In genomic region chr19:14670078-14670820, GRCm38 (mm10) we compare ENCODE assay signal across 9 mouse cellular contexts.
DNase-seq lines count a peak whose midpoint lies in the region; ATAC-seq lines count a peak whose summit lies in the region.
"Had no signal": no experiment of that assay in that cellular context is flagged by ENCODE, and none has a peak within 500 bp of the region (broad histone marks: within the 10 kb centered on the region; RNA-seq: fewer than 3 reads in every experiment).

No protein-coding gene starts in this region.

- H3K4me1 ChIP-seq in limb, embryonic 13.5 days, result peaks cover 8% of the 10 kb centered on the region; the same call in 1 of the 2 replicates
- no peaks in the 10 kb centered on the region for H3K4me1 ChIP-seq in limb, embryonic 10.5 days
- H3K4me1 ChIP-seq in embryonic facial prominence, embryonic 11.5 days (ENCODE audit: control insufficient read depth, insufficient read depth, low read length), result no peaks in the 10 kb centered on the region; the same call in 1 of the 2 replicates
- peaks cover 8% of the 10 kb centered on the region for H3K4me1 ChIP-seq in hindbrain, embryonic 12.5 days

- H3K36me3 ChIP-seq in limb, embryonic 13.5 days, result no peaks in the 10 kb centered on the region
- no peaks in the 10 kb centered on the region for H3K36me3 ChIP-seq in limb, embryonic 10.5 days
- H3K36me3 ChIP-seq in embryonic facial prominence, embryonic 11.5 days (replicated peaks; ENCODE audit: control insufficient read depth, insufficient read depth, low read depth, low read length), result no peaks in the 10 kb centered on the region
- H3K36me3 ChIP-seq in hindbrain, embryonic 12.5 days, result no peaks in the 10 kb centered on the region

- no peaks in the 10 kb centered on the region for H3K9me3 ChIP-seq in limb, embryonic 13.5 days
- no peaks in the 10 kb centered on the region for H3K9me3 ChIP-seq in limb, embryonic 10.5 days (replicated peaks)
- no peaks in the 10 kb centered on the region for H3K9me3 ChIP-seq in embryonic facial prominence, embryonic 11.5 days (replicated peaks; ENCODE audit: control insufficient read depth, low read length)
- H3K9me3 ChIP-seq in hindbrain, embryonic 12.5 days (replicated peaks), result 0 out of 2 replicates have a peak, but pooled peaks cover 2% of the 10 kb centered on the region

- ATAC-seq in limb, embryonic 13.5 days (ENCODE audit: low FRiP score, low read depth), result no peak
- ATAC-seq in embryonic facial prominence, embryonic 11.5 days (replicated peaks; ENCODE audit: insufficient number of reproducible peaks, low FRiP score, low TSS enrichment, low read depth), result no peak
- ATAC-seq in hindbrain, embryonic 12.5 days (ENCODE audit: low FRiP score), result no peak
- 0 out of 2 replicates have a peak, but pooled peaks have one; percentile 9 for ATAC-seq in monocyte, adult 5-6 weeks (replicated peaks; ENCODE audit: insufficient number of reproducible peaks, low FRiP score, low TSS enrichment, poor library complexity, severe bottlenecking)

- H3K4me2 ChIP-seq in limb, embryonic 13.5 days (replicated peaks), result peak overlapping the region; percentile 23; the same call in 1 of the 2 replicates
- no peak overlapping the region for H3K4me2 ChIP-seq in embryonic facial prominence, embryonic 11.5 days (ENCODE audit: low read depth, low read length)
- H3K4me2 ChIP-seq in hindbrain, embryonic 12.5 days (replicated peaks), result 0 out of 2 replicates have a peak overlapping the region, but pooled peaks have one; percentile 13

- H3K27me3 ChIP-seq in limb, embryonic 13.5 days, result no peaks in the 10 kb centered on the region
- no peaks in the 10 kb centered on the region for H3K27me3 ChIP-seq in limb, embryonic 10.5 days (ENCODE audit: low read depth, poor library complexity, severe bottlenecking)
- H3K27me3 ChIP-seq in embryonic facial prominence, embryonic 11.5 days (ENCODE audit: control insufficient read depth, insufficient read depth, low read length), result no peaks in the 10 kb centered on the region
- no peaks in the 10 kb centered on the region for H3K27me3 ChIP-seq in hindbrain, embryonic 12.5 days

- no peak for DNase-seq in limb, embryonic 10.5 days (ENCODE audit: low spot score)
- peak; percentile 39 for DNase-seq in embryonic facial prominence, embryonic 11.5 days (ENCODE audit: low spot score)
- DNase-seq in right cerebral cortex, postnatal 10 days (ENCODE audit: low spot score in 2 of 2), result no peak
- no peak for DNase-seq in cerebellum, adult 18-20 months
- DNase-seq: adrenal gland, postnatal 14 days; gastrocnemius, postnatal 25 days had no signal

- H3K27ac ChIP-seq in limb, embryonic 13.5 days, result no peak overlapping the region
- H3K27ac ChIP-seq in limb, embryonic 10.5 days, result no peak overlapping the region
- no peak overlapping the region for H3K27ac ChIP-seq in embryonic facial prominence, embryonic 11.5 days (replicated peaks; ENCODE audit: low read depth, low read length)
- H3K27ac ChIP-seq in hindbrain, embryonic 12.5 days, result no peak overlapping the region

- H3K9ac ChIP-seq in limb, embryonic 13.5 days, result no peak overlapping the region
- no peak overlapping the region for H3K9ac ChIP-seq in embryonic facial prominence, embryonic 11.5 days (replicated peaks; ENCODE audit: low read length)
- H3K9ac ChIP-seq in hindbrain, embryonic 12.5 days, result no peak overlapping the region

- 38% methylated on average over 12 of the region's 13 CpGs for WGBS in limb, embryonic 13.5 days
- WGBS in limb, embryonic 10.5 days, result 69% methylated on average over 12 of the region's 13 CpGs
- 24% methylated on average over 11 of the region's 13 CpGs for WGBS in embryonic facial prominence, embryonic 11.5 days
- 41% methylated on average over 12 of the region's 13 CpGs for WGBS in hindbrain, embryonic 12.5 days

- H3K4me3 ChIP-seq in limb, embryonic 13.5 days, result no peak overlapping the region
- H3K4me3 ChIP-seq in limb, embryonic 10.5 days, result no peak overlapping the region
- no peak overlapping the region for H3K4me3 ChIP-seq in embryonic facial prominence, embryonic 11.5 days (ENCODE audit: low read depth, low read length)
- no peak overlapping the region for H3K4me3 ChIP-seq in hindbrain, embryonic 12.5 days
